Mouse (Mus musculus) bone marrow, adult 2 months (tissue): ENCODE measurements around the gene Zfp513.

ENCODE experiments used
- CTCF ChIP-seq: fragments of 200-500 bp; IDR thresholded peaks from 2 replicates; pipeline ENCODE4 v1.5.1; 2011; ENCODE audit warnings: low read length, control low read depth; ENCODE audit not compliant: control insufficient read depth, insufficient read depth
- POLR2A ChIP-seq: fragments of 200-500 bp; IDR thresholded peaks from 2 replicates; pipeline ENCODE4 v1.6.1; 2011; ENCODE audit warnings: low read depth, mild to moderate bottlenecking, control low read depth, low read length, borderline replicate concordance; ENCODE audit not compliant: control insufficient read depth

GRCm38 (mm10) chr5:31193631-31194281 lies 8.3 kb downstream of the Zfp513 start:
- TF ChIP-seq POLR2A, result no peak
- no peak for TF ChIP-seq CTCF
